Mouse (Mus musculus) heart, embryonic 16.5 days (tissue): ENCODE measurements around the gene Igfbpl1. TPM values are rescaled to one million over a fixed set of nuclear protein-coding genes. Genes with fewer than 3 reads are reported as not detected.

Source experiments
- ATAC-seq: fragments of 200-750 bp; cut with Nextera tagmentation; replicated peaks from 2 replicates; pipeline ENCODE4 v1.8.0; 2017; ENCODE audit warnings: moderate number of reproducible peaks; ENCODE audit not compliant: insufficient read depth, low FRiP score; ENCODE audit errors: extremely low read depth
- H3K27ac ChIP-seq: fragments of 300-500 bp; sonication (generic); 2 replicates; pipeline ENCODE4 v1.5.1; 2014; ENCODE audit warnings: mild to moderate bottlenecking, low read length, control low read depth, moderate library complexity
- H3K27me3 ChIP-seq: fragments of 300-500 bp; sonication (generic); 2 replicates; pipeline ENCODE4 v1.6.1; 2014; ENCODE audit warnings: low read length, mixed read lengths; ENCODE audit not compliant: control insufficient read depth, insufficient read depth
- H3K36me3 ChIP-seq: fragments of 300-500 bp; sonication (generic); 2 replicates; pipeline ENCODE4 v1.6.1; 2014; ENCODE audit not compliant: control insufficient read depth, insufficient read depth
- H3K4me1 ChIP-seq: fragments of 300-500 bp; sonication (generic); 2 replicates; pipeline ENCODE4 v1.6.1; 2014; ENCODE audit warnings: low read length, mixed read lengths; ENCODE audit not compliant: control insufficient read depth, insufficient read depth
- H3K4me2 ChIP-seq: fragments of 300-500 bp; sonication (generic); 2 replicates; pipeline ENCODE4 v1.6.1; 2014; ENCODE audit warnings: low read depth, mild to moderate bottlenecking, control low read depth, low read length
- H3K4me3 ChIP-seq: fragments of 300-500 bp; sonication (generic); 2 replicates; pipeline ENCODE4 v1.5.1; 2014; ENCODE audit warnings: mild to moderate bottlenecking, control low read depth, low read length
- H3K9ac ChIP-seq: fragments of 300-500 bp; sonication (generic); 2 replicates; pipeline ENCODE4 v1.6.1; 2014; ENCODE audit warnings: low read length, control low read depth
- H3K9me3 ChIP-seq: fragments of 300-500 bp; sonication (generic); replicated peaks from 2 replicates; pipeline ENCODE4 v1.6.1; 2016; ENCODE audit warnings: low read length; ENCODE audit not compliant: control insufficient read depth
- WGBS: fragments of 180-500 bp; shearing (Covaris S2); extraction: QIAGEN DNeasy Blood & Tissue Kit; methylation state at CpG from one replicate; pipeline ENCODE4 v1.1.7; 2014; 5-methylcytosine and 5-hydroxymethylcytosine counted together
- polyA plus RNA-seq: library from polyadenylated mRNA; unstranded; fragments of >200 nt; fragmentation: Nextera tagmentation; extraction: Ambion mirVana; gene quantifications from 2 replicates; pipeline ENCODE4 v1.2.1, GENCODE M21; 2015

Igfbpl1 gene
- polyA plus RNA-seq, 1 experiment from 2014 or later, result 1.5 TPM

DNA sequence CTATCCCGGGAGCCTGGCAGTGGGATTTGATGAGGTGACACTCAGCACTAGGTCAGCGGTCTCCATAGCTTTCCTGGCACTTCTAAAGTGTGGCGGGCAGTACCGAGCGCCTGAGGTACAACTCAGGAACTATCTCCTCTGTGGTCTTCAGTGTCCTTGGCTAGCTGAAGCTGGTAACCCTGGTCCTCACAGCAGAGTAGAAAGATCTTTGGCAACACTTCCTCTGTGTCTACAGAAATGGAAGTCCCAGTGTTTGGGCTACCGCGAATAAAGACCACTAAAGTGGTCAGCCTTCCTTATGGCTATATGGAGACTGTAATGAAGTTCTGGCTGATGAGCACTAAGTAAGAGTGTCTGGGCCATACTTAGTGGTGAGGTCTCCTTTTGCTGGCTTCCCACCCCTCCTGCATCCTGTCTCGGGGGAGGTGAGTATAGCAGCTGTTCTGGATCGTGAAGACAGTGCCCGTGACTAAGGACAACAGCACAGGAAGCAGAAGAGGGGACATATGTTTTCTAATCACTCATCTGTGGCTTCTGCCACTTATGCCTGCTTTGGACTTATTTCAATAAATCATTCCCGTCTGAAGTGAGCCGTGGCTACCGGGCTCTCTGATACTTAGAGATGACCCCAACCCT is 38.2 kb downstream of the Igfbpl1 start:
- H3K4me2 ChIP-seq, result peak overlapping the region; percentile 42; the same call in 1 of the 2 replicates
- peaks cover 28% of the 10 kb centered on the region for H3K4me1 ChIP-seq
- H3K9me3 ChIP-seq, result no peaks in the 10 kb centered on the region
- no peak overlapping the region for H3K4me3 ChIP-seq
- peaks cover 4% of the 10 kb centered on the region; the same call in 1 of the 2 replicates for H3K27me3 ChIP-seq
- no peak for ATAC-seq
- H3K27ac ChIP-seq, result peak overlapping the region; percentile 75
- peak overlapping the region; percentile 49 for H3K9ac ChIP-seq
- WGBS, result 68% methylated on average over 13 of the region's 13 CpGs
- no peaks in the 10 kb centered on the region for H3K36me3 ChIP-seq

DNA sequence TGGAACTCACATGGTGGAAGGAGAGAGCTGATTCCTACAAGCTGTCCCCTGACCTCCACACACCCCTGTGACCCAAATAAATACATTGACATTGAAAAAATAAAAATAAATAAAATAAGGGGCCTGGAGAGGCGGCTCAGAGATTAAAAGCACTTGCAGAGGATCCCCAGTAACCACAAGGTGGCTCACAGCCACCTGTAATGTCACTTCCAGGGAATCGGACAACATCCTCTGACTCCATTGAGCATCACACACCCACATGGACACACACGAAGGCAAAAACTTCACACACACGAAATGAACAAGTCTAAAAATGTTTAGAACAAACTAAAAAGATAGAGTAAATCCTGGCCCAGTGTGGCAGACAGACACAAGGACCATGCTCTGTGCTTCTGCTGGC is 40.0 kb downstream of the Igfbpl1 start:
- H3K36me3 ChIP-seq, result no peaks in the 10 kb centered on the region
- H3K4me3 ChIP-seq, result no peak overlapping the region
- no peak overlapping the region for H3K4me2 ChIP-seq
- 56% methylated on average over 4 of the region's 4 CpGs for WGBS
- no peak for ATAC-seq
- H3K27ac ChIP-seq, result no peak overlapping the region
- H3K4me1 ChIP-seq, result peaks cover 31% of the 10 kb centered on the region
- no peak overlapping the region for H3K9ac ChIP-seq
- no peaks in the 10 kb centered on the region for H3K9me3 ChIP-seq
- H3K27me3 ChIP-seq, result peaks cover 4% of the 10 kb centered on the region; the same call in 1 of the 2 replicates

DNA sequence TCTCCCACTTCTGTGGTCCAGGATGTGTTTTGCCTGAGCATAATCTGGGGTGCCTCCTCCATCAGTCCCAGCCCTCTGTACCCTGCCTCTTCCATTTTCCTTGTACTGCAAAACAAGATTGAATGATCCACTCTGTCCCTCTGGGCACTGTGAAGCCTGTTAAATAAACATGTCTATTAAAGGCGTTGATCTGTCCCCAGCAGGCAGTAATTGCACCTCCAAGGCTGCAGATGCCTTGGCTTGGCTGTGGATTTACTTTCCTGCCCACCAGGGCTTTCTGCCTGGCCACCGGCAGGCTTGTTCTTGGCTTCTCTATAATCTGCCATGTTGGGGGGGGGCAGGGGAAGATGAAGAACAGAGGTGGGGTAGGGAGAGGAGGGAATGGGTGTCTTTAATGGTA is 40.8 kb downstream of the Igfbpl1 start:
- Histone ChIP-seq H3K27me3 (peaks cover 4% of the 10 kb centered on the region; the same call in 1 of the 2 replicates), H3K36me3 (no peaks in the 10 kb centered on the region), H3K4me3 (no peak overlapping the region), H3K4me1 (peaks cover 31% of the 10 kb centered on the region), H3K4me2 (no peak overlapping the region), H3K9me3 (no peaks in the 10 kb centered on the region), H3K27ac (no peak overlapping the region), H3K9ac (no peak overlapping the region)
- 41% methylated on average over 2 of the region's 2 CpGs for WGBS
- ATAC-seq, result no peak

DNA sequence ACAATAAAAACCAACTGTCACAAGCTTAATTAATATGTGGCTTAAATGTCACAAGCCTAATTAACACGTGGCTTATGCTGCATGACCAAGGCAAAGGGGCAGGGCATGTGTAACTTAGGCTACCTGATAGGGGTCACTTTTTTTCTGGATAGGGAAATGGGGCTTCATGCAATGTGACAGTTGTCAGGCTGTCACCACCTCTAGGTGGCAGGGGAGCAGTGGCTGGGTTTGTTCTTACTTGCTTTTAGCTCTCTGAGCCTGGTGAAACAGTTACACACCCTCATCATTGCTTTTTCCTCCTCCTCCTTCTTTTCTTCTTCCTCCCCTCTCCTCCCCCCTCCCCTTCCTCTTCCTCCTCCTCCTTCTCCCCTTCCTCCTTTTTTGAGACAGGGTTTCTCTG is 43.1 kb downstream of the Igfbpl1 start:
- no peaks in the 10 kb centered on the region for H3K9me3 ChIP-seq
- H3K36me3 ChIP-seq, result no peaks in the 10 kb centered on the region
- H3K4me1 ChIP-seq, result peaks cover 16% of the 10 kb centered on the region
- no peak overlapping the region for H3K27ac ChIP-seq
- H3K4me3 ChIP-seq, result no peak overlapping the region
- no peak overlapping the region for H3K9ac ChIP-seq
- peaks cover 4% of the 10 kb centered on the region; the same call in 1 of the 2 replicates for H3K27me3 ChIP-seq
- peak; percentile 69 for ATAC-seq
- WGBS, result 45% methylated on average over 1 of the region's 1 CpGs
- H3K4me2 ChIP-seq, result no peak overlapping the region

DNA sequence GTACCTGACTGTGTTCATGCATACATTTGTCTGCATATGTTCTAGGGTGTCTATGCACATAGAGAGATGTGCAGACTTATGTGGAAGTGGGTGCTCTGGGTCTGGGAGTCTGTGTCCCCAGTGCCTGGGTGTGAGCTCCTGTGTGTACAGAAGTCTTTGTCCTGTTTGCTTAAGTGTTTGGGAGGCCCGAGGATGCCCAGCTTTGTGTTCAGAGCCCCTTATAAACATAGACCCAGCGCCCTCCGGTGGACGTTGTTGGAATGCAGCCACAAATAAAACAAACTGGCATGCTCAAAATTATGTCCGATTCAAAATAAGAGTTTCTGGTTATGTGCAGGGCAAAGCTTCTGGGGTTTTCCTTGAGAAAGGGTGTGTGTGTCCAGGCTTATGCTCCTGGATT is 55.1 kb downstream of the Igfbpl1 start:
- Histone ChIP-seq H3K4me1 (peaks cover 31% of the 10 kb centered on the region), H3K36me3 (no peaks in the 10 kb centered on the region), H3K4me3 (no peak overlapping the region), H3K9me3 (no peaks in the 10 kb centered on the region), H3K9ac (0 out of 2 replicates have a peak overlapping the region, but pooled peaks have one; percentile 9), H3K27ac (no peak overlapping the region), H3K4me2 (no peak overlapping the region), H3K27me3 (no peaks in the 10 kb centered on the region)
- WGBS, result 4% methylated on average over 5 of the region's 5 CpGs
- no peak for ATAC-seq

DNA sequence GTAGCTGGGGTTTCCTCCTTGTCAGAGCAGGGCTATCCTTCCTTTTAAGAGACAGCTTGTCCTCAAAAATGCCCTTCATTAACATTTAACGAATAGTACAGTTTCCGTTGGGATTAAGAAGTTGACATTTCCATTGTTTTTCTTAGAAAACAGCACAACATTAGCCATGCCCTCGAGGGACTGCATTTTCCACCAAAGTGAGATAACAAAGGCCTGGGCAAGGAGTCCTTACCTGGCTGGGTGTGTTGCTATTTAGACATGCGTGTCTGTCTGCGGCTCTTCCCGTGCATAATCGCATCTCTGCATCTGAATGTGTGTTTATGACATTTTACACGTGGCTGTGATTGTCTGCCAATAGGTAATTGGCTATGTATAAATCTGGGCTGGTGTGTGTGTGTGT is 55.5 kb downstream of the Igfbpl1 start:
- no peak for ATAC-seq
- H3K4me1 ChIP-seq, result peaks cover 36% of the 10 kb centered on the region
- no peaks in the 10 kb centered on the region for H3K27me3 ChIP-seq
- WGBS, result 42% methylated on average over 8 of the region's 8 CpGs
- no peak overlapping the region for H3K4me2 ChIP-seq
- H3K27ac ChIP-seq, result no peak overlapping the region
- no peaks in the 10 kb centered on the region for H3K36me3 ChIP-seq
- H3K9me3 ChIP-seq, result no peaks in the 10 kb centered on the region
- no peak overlapping the region for H3K9ac ChIP-seq
- H3K4me3 ChIP-seq, result no peak overlapping the region

DNA sequence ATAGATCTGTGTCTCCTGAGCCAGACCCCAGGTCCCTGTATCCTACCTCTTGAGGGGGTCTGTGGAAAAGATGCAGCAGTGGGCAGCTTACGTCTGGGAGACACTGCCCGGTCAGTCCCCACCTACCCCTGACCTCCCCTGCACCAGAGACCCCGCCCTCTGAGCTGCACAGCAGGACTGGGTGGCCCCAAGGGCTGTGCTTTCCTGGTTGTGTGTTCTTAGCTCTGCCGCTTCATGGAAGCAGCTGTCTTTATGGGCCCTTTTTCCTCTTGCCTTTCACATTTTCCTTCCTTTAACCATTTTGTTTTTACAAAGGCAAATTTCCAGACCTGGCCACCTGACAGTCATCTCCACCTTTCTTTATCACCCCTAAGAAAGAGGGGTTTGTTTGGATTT is 56.1 kb downstream of the Igfbpl1 start:
- Histone ChIP-seq H3K9me3 (no peaks in the 10 kb centered on the region), H3K36me3 (no peaks in the 10 kb centered on the region), H3K27ac (no peak overlapping the region), H3K9ac (0 out of 2 replicates have a peak overlapping the region, but pooled peaks have one; percentile 16), H3K4me2 (no peak overlapping the region), H3K4me3 (no peak overlapping the region), H3K27me3 (no peaks in the 10 kb centered on the region), H3K4me1 (peaks cover 41% of the 10 kb centered on the region)
- no peak for ATAC-seq
- WGBS, result 53% methylated on average over 4 of the region's 4 CpGs

DNA sequence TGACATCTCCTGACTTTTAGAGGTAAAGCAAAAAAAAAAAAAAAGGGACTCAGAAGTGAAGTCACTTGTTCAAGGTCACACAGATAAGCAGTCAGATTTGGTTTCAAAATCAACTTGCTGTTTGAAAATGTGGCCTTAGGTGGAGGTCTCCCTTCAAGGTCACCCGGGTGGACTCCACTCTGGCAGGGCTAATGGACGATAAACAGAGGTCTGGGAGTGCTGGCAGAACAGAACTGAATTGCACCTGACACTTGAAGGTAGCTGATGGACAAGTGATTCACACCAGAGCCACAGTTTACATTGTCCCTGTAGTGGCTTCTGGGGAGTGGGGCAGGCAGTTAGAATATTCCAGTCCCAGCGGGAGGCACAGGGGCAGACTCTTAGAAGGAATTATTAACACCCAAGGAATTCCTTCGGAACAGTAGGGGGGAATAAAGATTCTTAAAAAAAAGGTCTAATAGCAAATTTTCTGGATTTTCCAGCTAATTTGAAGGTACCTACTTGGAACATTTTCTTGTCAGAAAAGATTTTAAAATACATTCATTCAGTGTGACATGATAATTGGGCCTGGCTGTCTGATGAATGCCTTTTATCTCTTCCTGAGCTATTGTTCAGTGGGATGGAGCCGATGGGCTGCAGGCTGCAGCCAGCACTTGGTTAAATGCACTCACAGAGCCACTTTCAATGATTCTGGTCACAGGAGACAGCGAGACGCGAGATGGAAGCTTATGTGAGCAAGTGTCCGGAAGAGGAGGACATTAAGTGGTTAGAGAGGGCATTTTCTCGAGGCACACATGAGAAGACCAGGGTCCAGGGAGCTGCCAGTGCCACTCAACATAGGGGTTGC is 56.7 kb downstream of the Igfbpl1 start:
- Histone ChIP-seq H3K4me3 (no peak overlapping the region), H3K4me1 (peaks cover 47% of the 10 kb centered on the region), H3K4me2 (no peak overlapping the region), H3K9ac (0 out of 2 replicates have a peak overlapping the region, but pooled peaks have one; percentile 16), H3K9me3 (no peaks in the 10 kb centered on the region), H3K27ac (no peak overlapping the region), H3K27me3 (no peaks in the 10 kb centered on the region), H3K36me3 (no peaks in the 10 kb centered on the region)
- ATAC-seq, result no peak
- WGBS, result 44% methylated on average over 10 of the region's 10 CpGs

DNA sequence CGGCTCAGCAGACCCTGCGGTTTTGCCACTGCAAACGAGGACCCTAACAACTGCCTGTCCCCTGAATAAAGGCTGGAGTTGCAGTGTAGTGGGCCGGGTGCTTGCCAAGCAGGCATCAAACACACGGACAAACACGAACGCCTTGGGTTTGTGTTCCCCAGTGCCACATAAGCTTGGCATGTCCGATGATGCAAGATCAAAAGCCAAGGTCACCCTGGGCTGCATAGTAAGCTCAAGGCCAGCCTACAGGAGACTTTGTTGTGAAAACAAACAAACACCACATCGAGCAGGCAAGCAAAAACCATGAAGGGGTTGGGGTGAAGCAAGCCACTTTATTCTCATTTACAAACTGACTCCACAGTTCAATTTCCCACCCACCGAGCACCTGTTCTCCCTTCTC is 57.6 kb downstream of the Igfbpl1 start:
- Histone ChIP-seq H3K27ac (0 out of 2 replicates have a peak overlapping the region, but pooled peaks have one; percentile 25), H3K4me3 (no peak overlapping the region), H3K9ac (no peak overlapping the region), H3K36me3 (no peaks in the 10 kb centered on the region), H3K4me2 (no peak overlapping the region), H3K4me1 (peaks cover 56% of the 10 kb centered on the region), H3K9me3 (no peaks in the 10 kb centered on the region), H3K27me3 (no peaks in the 10 kb centered on the region; the same call in 1 of the 2 replicates)
- no peak for ATAC-seq
- 53% methylated on average over 10 of the region's 10 CpGs for WGBS
